Mouse (Mus musculus) cerebellum, adult (tissue): Measurements from ENCODE around the gene Odaph.

ENCODE experiments used
- ATAC-seq: cut with Nextera tagmentation; 2 replicates; pipeline ENCODE4 v1.9.2; 2017; ENCODE audit warnings: mild to moderate bottlenecking, moderate library complexity, mixed read lengths; ENCODE audit not compliant: insufficient number of reproducible peaks, low FRiP score, low TSS enrichment

Gene Odaph

DNA sequence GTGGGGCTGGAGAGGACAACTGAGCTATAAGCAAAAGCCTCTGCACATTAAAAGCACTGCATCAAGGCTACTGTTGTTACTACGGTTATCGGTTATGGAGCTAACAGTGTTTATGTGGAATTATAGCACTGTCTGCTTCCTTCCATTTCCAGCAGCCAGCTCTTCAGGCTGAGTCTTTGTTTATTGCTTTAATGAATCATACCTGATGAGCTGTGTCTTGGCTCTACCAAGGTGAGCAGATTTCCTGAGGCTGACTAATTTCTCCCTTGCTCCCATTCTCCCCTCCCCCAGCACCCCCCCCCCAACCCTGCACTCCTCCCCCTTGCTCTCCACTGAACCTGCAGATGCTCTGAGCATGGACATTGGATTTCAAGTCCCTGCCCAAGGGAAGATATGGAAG is 524 bp downstream of the Odaph start:
- ATAC-seq: no peak

DNA sequence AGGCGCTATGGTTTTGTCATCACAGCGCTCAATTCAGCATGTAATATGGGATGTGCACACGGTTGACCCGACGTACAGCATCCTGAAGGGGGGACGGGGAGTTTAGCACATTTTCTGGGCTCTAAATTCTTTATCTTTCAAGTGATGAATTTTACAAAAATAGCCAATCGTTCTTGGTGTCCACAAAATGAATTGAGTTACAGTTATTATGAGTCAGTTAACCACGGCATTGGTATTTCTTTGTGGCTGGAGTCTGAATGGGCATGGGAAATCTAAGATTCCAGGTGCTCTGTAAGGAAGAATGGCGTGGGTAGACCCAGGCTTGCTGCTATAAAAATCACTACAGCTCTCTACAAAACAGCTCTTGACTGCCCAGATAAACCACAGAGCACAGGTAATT is 2.0 kb downstream of the Odaph start:
- ATAC-seq: no peak

DNA sequence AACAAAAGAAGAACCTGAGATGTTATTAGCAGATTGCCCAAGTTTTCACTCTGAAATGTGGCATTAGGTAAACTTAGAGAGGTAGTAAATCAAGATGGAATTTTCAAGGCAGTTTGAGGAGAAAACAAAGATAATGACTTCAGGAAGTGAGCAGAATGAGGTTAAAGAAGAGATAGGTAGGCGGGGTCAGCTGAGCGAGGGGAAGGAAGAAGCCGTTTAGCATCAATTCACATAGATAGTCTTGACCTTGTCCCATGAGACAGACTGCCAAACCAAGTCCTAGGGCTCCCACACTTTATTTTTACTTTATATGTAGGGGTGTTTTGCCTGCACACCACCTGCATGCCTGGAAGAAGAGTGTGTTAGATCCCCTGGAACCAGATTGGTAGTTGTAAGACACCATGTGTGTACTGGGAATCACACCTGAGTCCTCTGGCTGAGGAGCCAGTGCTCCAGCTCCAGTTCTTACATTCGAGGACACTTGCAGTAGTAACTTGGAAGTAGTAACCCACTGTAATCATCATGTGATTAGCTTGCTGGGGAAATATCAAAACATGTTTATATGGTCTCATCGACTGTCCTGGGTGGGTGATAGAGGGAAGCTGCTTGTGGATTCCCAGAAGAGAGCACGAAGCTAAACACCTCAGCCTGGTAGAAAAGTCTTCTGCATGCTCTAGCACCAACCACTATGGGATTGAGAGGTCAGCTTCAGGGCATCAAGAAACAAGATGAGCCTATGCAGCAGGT is 4.1 kb downstream of the Odaph start:
- no peak for ATAC-seq

DNA sequence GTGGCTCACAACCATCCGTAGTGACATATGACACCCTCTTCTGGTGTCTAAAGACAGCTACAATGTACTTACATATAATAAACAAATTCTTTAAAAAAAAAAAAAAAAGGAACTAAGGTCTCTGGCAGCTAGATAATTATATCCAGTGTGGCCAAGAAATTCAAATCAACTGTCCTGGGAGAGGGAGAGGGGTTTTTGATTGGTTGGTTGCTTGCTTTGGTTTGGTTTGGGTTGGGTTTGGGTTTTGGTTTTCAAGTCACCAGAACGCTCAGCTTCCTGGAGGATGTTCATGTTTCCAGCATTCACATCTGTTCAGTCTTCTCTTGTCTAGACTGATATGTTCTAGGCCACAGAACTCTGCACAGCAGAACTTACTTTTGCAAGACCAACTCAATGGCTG is 5.8 kb downstream of the Odaph start:
- no peak for ATAC-seq

DNA sequence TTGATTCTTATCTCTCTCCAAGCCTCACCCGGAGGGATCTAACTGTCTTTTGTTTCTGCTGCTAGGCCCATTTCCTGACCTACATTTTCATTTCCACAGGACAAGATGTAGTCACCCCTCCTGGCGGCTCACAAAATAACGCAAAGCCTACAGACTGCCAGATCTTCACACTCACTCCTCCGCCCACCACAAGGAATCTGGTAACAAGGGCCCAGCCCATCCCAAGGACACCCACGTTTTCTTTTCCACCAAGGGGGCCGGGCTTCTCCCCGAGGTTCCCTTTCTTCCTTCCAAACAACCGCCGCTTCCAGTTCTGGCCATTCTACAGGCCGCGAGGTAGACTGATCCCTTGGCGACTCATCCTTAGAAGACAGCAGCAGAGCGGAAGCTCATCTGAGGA is 7.3 kb downstream of the Odaph start:
- no peak for ATAC-seq

DNA sequence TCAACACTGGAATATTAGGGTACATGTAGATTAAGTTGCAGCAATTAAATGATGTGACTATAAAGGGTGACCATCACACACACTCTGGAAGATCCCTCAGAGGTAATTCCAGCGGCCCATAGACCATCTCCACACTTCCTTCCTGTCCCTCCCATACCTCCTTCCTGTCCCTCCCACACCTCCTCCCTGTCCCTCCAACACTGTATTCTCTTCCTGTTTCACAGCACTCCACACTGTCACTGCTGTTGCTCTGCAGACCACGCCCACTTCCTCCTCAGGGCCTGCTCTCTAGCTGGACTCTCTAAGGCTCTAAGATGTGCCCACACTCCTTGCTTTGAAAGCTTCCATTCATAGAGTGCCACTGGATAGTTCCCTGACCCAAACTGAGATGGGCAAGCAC is 13.5 kb downstream of the Odaph start:
- ATAC-seq: no peak

DNA sequence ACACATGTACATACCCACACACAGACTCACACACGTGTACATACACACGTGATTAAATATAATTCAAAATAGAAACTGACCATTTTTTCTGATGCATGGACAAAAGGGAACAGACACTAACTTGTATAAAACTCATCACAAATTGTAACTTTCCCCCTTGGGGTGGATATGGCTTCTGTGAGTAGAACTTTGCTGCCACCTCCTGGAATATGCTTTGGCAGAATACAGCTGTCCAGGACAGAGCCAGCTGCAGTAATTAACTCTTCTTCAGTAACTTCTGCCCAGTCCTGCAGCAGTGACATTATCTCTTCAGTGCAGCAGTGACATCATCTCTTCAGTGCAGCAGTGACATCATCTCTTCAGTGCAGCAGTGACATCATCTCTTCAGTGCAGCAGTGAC is 15.7 kb downstream of the Odaph start:
- no peak for ATAC-seq

DNA sequence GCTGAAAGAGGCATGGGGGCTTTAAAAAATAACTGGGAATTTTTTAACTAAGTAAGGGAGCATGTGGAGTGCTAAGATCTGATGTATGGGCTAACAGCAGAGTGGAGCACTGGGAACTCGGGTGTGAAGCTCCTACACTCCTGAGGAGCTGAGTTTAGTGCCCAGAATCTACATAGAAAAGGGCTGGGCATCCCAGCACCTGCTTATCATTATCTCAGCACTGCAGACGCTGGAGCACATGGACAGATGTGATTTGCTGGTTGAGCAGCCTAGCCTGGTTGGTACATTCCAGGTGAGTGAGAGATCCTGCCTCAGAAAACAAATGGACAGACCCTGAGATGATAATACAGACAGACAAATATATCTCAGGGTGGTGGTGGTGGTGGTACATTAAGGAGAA is 22.6 kb downstream of the Odaph start:
- no peak for ATAC-seq

DNA sequence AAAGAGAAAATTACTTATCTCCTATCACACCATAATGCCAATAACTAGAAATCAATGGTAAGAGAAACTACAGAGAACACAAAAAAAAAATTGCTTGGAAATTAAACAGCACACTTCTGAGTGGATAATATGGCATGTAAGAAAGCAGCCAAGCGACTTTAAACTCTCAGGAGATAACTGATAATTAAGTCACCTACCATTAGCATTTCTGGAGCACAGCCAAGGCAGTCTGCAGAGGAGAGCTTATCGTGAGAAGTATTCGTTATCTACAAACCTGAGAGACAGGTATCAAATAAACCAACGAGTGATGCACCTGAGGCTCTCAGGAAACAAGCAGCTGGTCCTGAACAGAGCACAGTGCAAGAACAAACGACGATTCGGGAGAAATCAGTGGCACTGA is 24.5 kb downstream of the Odaph start:
- ATAC-seq: no peak

DNA sequence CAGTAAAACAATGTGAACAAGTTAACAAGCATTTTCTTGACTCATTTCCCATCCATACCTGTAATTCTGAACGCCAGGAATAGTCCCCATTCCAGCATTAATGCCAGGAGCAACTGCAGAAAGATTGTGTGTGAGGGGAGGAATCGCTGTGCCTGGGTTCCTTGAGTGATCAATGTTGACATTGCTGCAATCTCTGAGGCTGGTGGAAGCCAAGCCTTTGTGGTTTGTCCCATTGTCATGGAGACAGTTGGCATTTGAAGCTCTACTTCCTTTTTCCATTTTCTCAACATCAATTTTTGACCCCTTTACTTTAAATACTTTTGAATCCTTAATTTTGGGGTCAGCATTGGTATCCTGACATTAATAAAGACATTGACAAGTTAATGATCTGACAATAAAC is 32.7 kb downstream of the Odaph start:
- ATAC-seq: no peak

DNA sequence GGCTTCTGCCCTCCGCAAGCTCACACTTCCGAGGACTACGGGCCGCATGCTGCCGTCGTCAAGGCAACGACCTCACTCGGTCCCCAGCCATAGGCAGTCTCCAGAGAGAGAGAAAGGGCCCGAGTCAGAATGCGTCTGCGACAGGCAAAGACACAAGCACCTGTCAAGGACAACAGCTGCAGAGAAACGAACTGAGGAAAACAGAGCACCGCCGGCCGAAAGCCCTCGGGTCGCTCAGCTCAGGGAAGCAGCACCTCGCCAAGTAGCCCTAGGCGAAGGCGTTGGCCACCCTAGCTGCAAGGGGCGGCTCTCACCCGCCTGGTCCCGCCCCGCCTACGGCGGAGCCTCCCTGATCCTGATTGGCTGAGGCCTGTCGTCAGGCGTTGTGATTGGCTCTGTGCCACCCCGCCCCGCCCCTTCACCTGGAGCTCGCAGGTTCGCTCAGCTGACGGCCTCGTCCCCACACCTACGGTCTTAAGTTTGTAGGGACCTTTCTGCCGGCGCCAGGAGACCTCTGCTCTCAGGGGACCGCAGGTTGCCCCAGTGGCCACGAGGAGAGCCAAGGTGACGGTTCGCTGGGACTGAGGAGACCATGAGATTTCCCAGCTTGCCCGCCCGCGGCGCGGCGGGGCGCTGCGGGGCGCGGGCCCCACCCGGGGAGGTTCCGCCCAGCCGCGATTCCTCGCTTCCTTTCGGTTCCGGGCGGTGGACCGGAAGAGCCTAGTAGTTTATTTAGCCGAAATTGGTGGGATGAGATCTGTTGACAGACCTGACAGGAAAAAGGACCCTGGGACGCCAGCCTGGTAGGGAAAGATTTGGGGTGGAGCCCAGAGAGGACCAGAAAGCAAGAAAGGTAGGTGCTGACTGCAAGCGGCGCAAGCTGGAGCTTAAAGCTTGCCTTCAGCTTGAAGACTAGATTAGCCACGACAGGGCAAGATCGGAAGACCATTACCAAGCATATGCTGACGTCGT is 55.4 kb downstream of the Odaph start:
- ATAC-seq: peak; percentile 96

DNA sequence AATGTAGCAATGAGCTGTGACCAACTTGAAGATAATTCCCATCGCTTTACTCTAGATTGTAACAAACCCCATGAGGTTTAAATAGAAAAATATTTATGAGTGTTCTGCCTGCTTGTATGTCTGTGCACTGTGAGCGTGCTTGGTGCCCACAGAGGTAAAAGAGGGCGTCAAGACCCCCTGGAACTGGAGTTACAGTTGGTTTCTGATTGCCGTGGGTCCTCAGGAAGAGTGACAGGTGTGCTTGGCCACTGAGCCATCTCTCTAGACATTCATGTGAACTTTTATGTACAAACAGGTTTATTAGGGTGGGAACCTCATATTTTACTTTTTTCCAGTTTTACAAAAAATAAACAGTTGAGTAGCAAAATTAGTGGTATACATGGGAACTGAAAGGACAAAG is 56.5 kb downstream of the Odaph start, which contains the start of gene Cdkl2:
TSS of gene Cdkl2 (minus strand) at position 101 of the 400 bp plus-strand sequence.
- ATAC-seq: no peak
